Mouse (Mus musculus) forebrain, postnatal 0 days (tissue): ENCODE measurements around the gene Ttc7. TPM values are rescaled to one million over a fixed set of nuclear protein-coding genes. Genes with fewer than 3 reads are reported as not detected.
A peak's percentile ranks its signal among the peaks of the same experiment; 100 is the strongest.

Experiments used
- ATAC-seq: fragments of 200-750 bp; cut with Nextera tagmentation; 2 replicates; pipeline ENCODE4 v1.8.0; 2017; ENCODE audit warnings: mild to moderate bottlenecking, moderate library complexity
- DNase-seq: peaks from one replicate; pipeline ENCODE4 v3.0.0-alpha.2; 2015
- H3K27ac ChIP-seq: fragments of 300-500 bp; sonication (generic); 2 replicates; pipeline ENCODE4 v1.5.1; 2014; ENCODE audit warnings: low read depth, mild to moderate bottlenecking, antibody characterized with exemption, low read length, moderate library complexity, mixed read lengths
- H3K27me3 ChIP-seq: fragments of 300-500 bp; sonication (generic); 2 replicates; pipeline ENCODE4 v1.6.1; 2014; ENCODE audit warnings: mild to moderate bottlenecking, low read length, mixed read lengths; ENCODE audit not compliant: insufficient read depth
- H3K36me3 ChIP-seq: fragments of 300-500 bp; sonication (generic); 2 replicates; pipeline ENCODE4 v1.6.1; 2014; ENCODE audit warnings: mild to moderate bottlenecking, moderate library complexity; ENCODE audit not compliant: insufficient read depth
- H3K4me1 ChIP-seq: fragments of 300-500 bp; sonication (generic); 2 replicates; pipeline ENCODE4 v1.6.1; 2014; ENCODE audit warnings: antibody characterized with exemption; ENCODE audit not compliant: insufficient read depth
- H3K4me2 ChIP-seq: fragments of 300-500 bp; sonication (generic); 2 replicates; pipeline ENCODE4 v1.6.1; 2014; ENCODE audit warnings: low read depth, mild to moderate bottlenecking, moderate library complexity
- H3K4me3 ChIP-seq: fragments of 300-500 bp; sonication (generic); 2 replicates; pipeline ENCODE4 v1.5.1; 2014; ENCODE audit warnings: low read depth, low read length, mixed read lengths
- H3K9ac ChIP-seq: fragments of 300-500 bp; sonication (generic); 2 replicates; pipeline ENCODE4 v1.6.1; 2014; ENCODE audit warnings: mild to moderate bottlenecking
- H3K9me3 ChIP-seq: fragments of 300-500 bp; sonication (generic); 2 replicates; pipeline ENCODE4 v1.6.1; 2016; ENCODE audit warnings: low read length
- CTCF ChIP-seq: sonication (generic); IDR thresholded peaks from 2 replicates; pipeline ENCODE4 v1.5.1; 2016; ENCODE audit warnings: antibody characterized with exemption, control low read depth, low read depth
- WGBS: fragments of 180-500 bp; shearing (Covaris S2); extraction: QIAGEN DNeasy Blood & Tissue Kit; methylation state at CpG from one replicate; pipeline ENCODE4 v1.1.7; 2014; 5-methylcytosine and 5-hydroxymethylcytosine counted together
- polyA plus RNA-seq: library from polyadenylated mRNA; unstranded; fragments of >200 nt; fragmentation: Nextera tagmentation; extraction: Ambion mirVana; gene quantifications from 2 replicates; pipeline ENCODE4 v1.2.1, GENCODE M21; 2015
- total RNA-seq: library from RNA; depleted of rRNA; stranded (reverse); fragments of >200 nt; gene quantifications from 2 replicates; pipeline ENCODE4 v1.2.3, GENCODE M21; 2014; rRNA removed

The Ttc7 gene
- total and polyA plus RNA-seq, 2 experiments from 2014 or later, result 6.1 to 7.5 TPM

GRCm38 (mm10) chr17:87427511-87427910 is 144.8 kb downstream of the Ttc7 start, which contains the start of gene Stpg4:
Gene Stpg4 (minus strand): TSS chr17:87427741.
- no peak within 1 kb of the TSS for H3K4me2 ChIP-seq
- ATAC-seq (peak; percentile 32), DNase-seq (no peak)
- H3K4me1 ChIP-seq, result no peaks in the 10 kb centered on the region
- peaks cover 20% of the 10 kb centered on the region for H3K36me3 ChIP-seq
- 58% methylated on average over 24 of the region's 24 CpGs for WGBS
- no peak for TF ChIP-seq CTCF
- H3K9ac ChIP-seq, result no peak within 1 kb of the TSS
- H3K27ac ChIP-seq, result no peak within 1 kb of the TSS
- H3K9me3 ChIP-seq, result no peaks in the 10 kb centered on the region
- no peaks in the 10 kb centered on the region for H3K27me3 ChIP-seq
- no peak within 1 kb of the TSS for H3K4me3 ChIP-seq

GRCm38 (mm10) chr17:87429431-87429830 is 146.7 kb downstream of the Ttc7 start:
- H3K27ac ChIP-seq, result no peak overlapping the region
- H3K9ac ChIP-seq, result no peak overlapping the region
- H3K4me2 ChIP-seq, result no peak overlapping the region
- ATAC-seq (no peak), DNase-seq (no peak)
- 85% methylated on average over 3 of the region's 3 CpGs for WGBS
- H3K4me3 ChIP-seq, result no peak overlapping the region
- TF ChIP-seq CTCF, result no peak
- no peaks in the 10 kb centered on the region for H3K9me3 ChIP-seq
- H3K4me1 ChIP-seq, result no peaks in the 10 kb centered on the region
- H3K27me3 ChIP-seq, result no peaks in the 10 kb centered on the region
- H3K36me3 ChIP-seq, result peaks cover 34% of the 10 kb centered on the region

Other genes with a start within 250 kb of the Ttc7 start
- 17.0 and 20.2 TPM in 2 replicates for gene Socs5, start 175.2 kb upstream of the Ttc7 start, total RNA-seq
- gene Socs5, start 175.2 kb upstream of the Ttc7 start, polyA plus RNA-seq, result 9.0 and 11.8 TPM in 2 replicates
- 35.0 and 42.5 TPM in 2 replicates for gene Mcfd2, start 17.0 kb upstream of the Ttc7 start, total RNA-seq
- gene Mcfd2, start 17.0 kb upstream of the Ttc7 start, polyA plus RNA-seq, result 37.9 and 40.7 TPM in 2 replicates
- not detected in 2 replicates for gene Stpg4, start 144.9 kb downstream of the Ttc7 start, total RNA-seq
- not detected in 2 replicates for gene Stpg4, start 144.9 kb downstream of the Ttc7 start, polyA plus RNA-seq
- 1,563 and 1,794 TPM in 2 replicates for gene Calm2, start 164.0 kb downstream of the Ttc7 start, total RNA-seq
- 3,264 and 3,401 TPM in 2 replicates for gene Calm2, start 164.0 kb downstream of the Ttc7 start, polyA plus RNA-seq